Mouse (Mus musculus): Measurements from ENCODE around the gene Spsb2.
A peak's percentile ranks its signal among the peaks of the same experiment; 100 is the strongest.
"Not testable (repeated sequence)": the region's sequence is repeated elsewhere in the genome, so short reads cannot be mapped to it uniquely, and the experiment has no call there.

Spsb2 gene

GRCm38 (mm10) chr6:124786756-124787420 lies 21.6 kb upstream of the Spsb2 start:
- Histone ChIP-seq H3K36me3 (ENCODE audit: control insufficient read depth, insufficient read depth, low read length, poor library complexity, severe bottlenecking) (no peaks in the 10 kb centered on the region), H3K27me3 (ENCODE audit: control insufficient read depth, insufficient read depth, low read length, poor library complexity, severe bottlenecking) (no peaks in the 10 kb centered on the region)
- no peak for DNase-seq (ENCODE audit: low read depth, low spot score)

- H3K27me3 ChIP-seq (ENCODE audit: control insufficient read depth, insufficient read depth, low read length, poor library complexity, severe bottlenecking), result no peaks in the 10 kb centered on the region
- DNase-seq (ENCODE audit: low read depth, low spot score), result no peak
- no peaks in the 10 kb centered on the region for H3K36me3 ChIP-seq (ENCODE audit: control insufficient read depth, insufficient read depth, low read length, poor library complexity, severe bottlenecking)
Observed at GRCm38 (mm10) chr6:124787722-124788121, 20.7 kb upstream of the Spsb2 start.

- Histone ChIP-seq H3K27me3 (ENCODE audit: control insufficient read depth, insufficient read depth, low read length, poor library complexity, severe bottlenecking) (no peaks in the 10 kb centered on the region), H3K36me3 (ENCODE audit: control insufficient read depth, insufficient read depth, low read length, poor library complexity, severe bottlenecking) (no peaks in the 10 kb centered on the region)
- DNase-seq (ENCODE audit: low read depth, low spot score), result no peak
Observed at GRCm38 (mm10) chr6:124789519-124789918, 18.9 kb upstream of the Spsb2 start.

GRCm38 (mm10) chr6:124790121-124790520 lies 18.3 kb upstream of the Spsb2 start:
- Histone ChIP-seq H3K27me3 (ENCODE audit: control insufficient read depth, insufficient read depth, low read length, poor library complexity, severe bottlenecking) (no peaks in the 10 kb centered on the region), H3K36me3 (ENCODE audit: control insufficient read depth, insufficient read depth, low read length, poor library complexity, severe bottlenecking) (no peaks in the 10 kb centered on the region)
- no peak for DNase-seq (ENCODE audit: low read depth, low spot score)

- no peaks in the 10 kb centered on the region for H3K27me3 ChIP-seq (ENCODE audit: control insufficient read depth, insufficient read depth, low read length, poor library complexity, severe bottlenecking)
- no peak for DNase-seq (ENCODE audit: low read depth, low spot score)
Observed at GRCm38 (mm10) chr6:124791911-124792310, 16.6 kb upstream of the Spsb2 start.

GRCm38 (mm10) chr6:124795781-124796180 lies 12.7 kb upstream of the Spsb2 start:
- no peaks in the 10 kb centered on the region for H3K27me3 ChIP-seq (ENCODE audit: control insufficient read depth, insufficient read depth, low read length, poor library complexity, severe bottlenecking)
- H3K36me3 ChIP-seq (ENCODE audit: control insufficient read depth, insufficient read depth, low read length, poor library complexity, severe bottlenecking), result no peaks in the 10 kb centered on the region
- no peak for DNase-seq (ENCODE audit: low read depth, low spot score)

More at GRCm38 (mm10) chr6:124791911-124792310, 16.6 kb upstream of the Spsb2 start:
- no peaks in the 10 kb centered on the region for H3K36me3 ChIP-seq (ENCODE audit: control insufficient read depth, insufficient read depth, low read length, poor library complexity, severe bottlenecking)

- Histone ChIP-seq H3K36me3 (ENCODE audit: control insufficient read depth, insufficient read depth, low read length, poor library complexity, severe bottlenecking) (no peaks in the 10 kb centered on the region), H3K27me3 (ENCODE audit: control insufficient read depth, insufficient read depth, low read length, poor library complexity, severe bottlenecking) (no peaks in the 10 kb centered on the region)
- DNase-seq (ENCODE audit: low read depth, low spot score), result no peak
Observed at GRCm38 (mm10) chr6:124796200-124796599, 12.3 kb upstream of the Spsb2 start.

GRCm38 (mm10) chr6:124802400-124802799 lies 6.1 kb upstream of the Spsb2 start:
- not testable (repeated sequence) for H3K36me3 ChIP-seq (ENCODE audit: control insufficient read depth, insufficient read depth, low read length, poor library complexity, severe bottlenecking); DNase-seq (ENCODE audit: low read depth, low spot score)

GRCm38 (mm10) chr6:124803061-124803460 lies 5.4 kb upstream of the Spsb2 start:
- no peaks in the 10 kb centered on the region; the same call in 1 of the 2 replicates for H3K27me3 ChIP-seq (ENCODE audit: control insufficient read depth, insufficient read depth, low read length, poor library complexity, severe bottlenecking)
- H3K36me3 ChIP-seq (ENCODE audit: control insufficient read depth, insufficient read depth, low read length, poor library complexity, severe bottlenecking), result no peaks in the 10 kb centered on the region
- DNase-seq (ENCODE audit: low read depth, low spot score), result no peak

More at GRCm38 (mm10) chr6:124802400-124802799, 6.1 kb upstream of the Spsb2 start:
- H3K27me3 ChIP-seq (ENCODE audit: control insufficient read depth, insufficient read depth, low read length, poor library complexity, severe bottlenecking), result not testable (repeated sequence)

GRCm38 (mm10) chr6:124803691-124804090 lies 4.8 kb upstream of the Spsb2 start:
- not testable (repeated sequence) for DNase-seq (ENCODE audit: low read depth, low spot score); H3K36me3 ChIP-seq (ENCODE audit: control insufficient read depth, insufficient read depth, low read length, poor library complexity, severe bottlenecking); H3K27me3 ChIP-seq (ENCODE audit: control insufficient read depth, insufficient read depth, low read length, poor library complexity, severe bottlenecking)

- H3K36me3 ChIP-seq (ENCODE audit: control insufficient read depth, insufficient read depth, low read length, poor library complexity, severe bottlenecking), result no peaks in the 10 kb centered on the region
- no peaks in the 10 kb centered on the region; the same call in 1 of the 2 replicates for H3K27me3 ChIP-seq (ENCODE audit: control insufficient read depth, insufficient read depth, low read length, poor library complexity, severe bottlenecking)
- no peak for DNase-seq (ENCODE audit: low read depth, low spot score)
Observed at GRCm38 (mm10) chr6:124804341-124804740, 4.1 kb upstream of the Spsb2 start.

GRCm38 (mm10) chr6:124805341-124806321 lies 2.8 kb upstream of the Spsb2 start:
- peak; percentile 90 for DNase-seq (ENCODE audit: low read depth, low spot score)
- Histone ChIP-seq H3K36me3 (ENCODE audit: control insufficient read depth, insufficient read depth, low read length, poor library complexity, severe bottlenecking) (no peaks in the 10 kb centered on the region), H3K27me3 (ENCODE audit: control insufficient read depth, insufficient read depth, low read length, poor library complexity, severe bottlenecking) (no peaks in the 10 kb centered on the region; the same call in 1 of the 2 replicates)

GRCm38 (mm10) chr6:124806446-124807140 lies 1.9 kb upstream of the Spsb2 start:
- DNase-seq (ENCODE audit: low read depth, low spot score), result no peak
- H3K36me3 ChIP-seq (ENCODE audit: control insufficient read depth, insufficient read depth, low read length, poor library complexity, severe bottlenecking), result no peaks in the 10 kb centered on the region
- H3K27me3 ChIP-seq (ENCODE audit: control insufficient read depth, insufficient read depth, low read length, poor library complexity, severe bottlenecking), result no peaks in the 10 kb centered on the region; the same call in 1 of the 2 replicates

GRCm38 (mm10) chr6:124807366-124807765 lies 1.1 kb upstream of the Spsb2 start:
- Histone ChIP-seq H3K36me3 (ENCODE audit: control insufficient read depth, insufficient read depth, low read length, poor library complexity, severe bottlenecking) (no peaks in the 10 kb centered on the region), H3K27me3 (ENCODE audit: control insufficient read depth, insufficient read depth, low read length, poor library complexity, severe bottlenecking) (no peaks in the 10 kb centered on the region; the same call in 1 of the 2 replicates)
- DNase-seq (ENCODE audit: low read depth, low spot score), result no peak

All from splenic B cell, adult 2 months (primary cell).